Mouse (Mus musculus): ENCODE results near the gene Setd1b. TPM values are rescaled to one million over a fixed set of nuclear protein-coding genes. Genes with fewer than 3 reads are reported as not detected.

Setd1b gene
- polyA plus RNA-seq, 1 experiment: 3.9 TPM

DNA sequence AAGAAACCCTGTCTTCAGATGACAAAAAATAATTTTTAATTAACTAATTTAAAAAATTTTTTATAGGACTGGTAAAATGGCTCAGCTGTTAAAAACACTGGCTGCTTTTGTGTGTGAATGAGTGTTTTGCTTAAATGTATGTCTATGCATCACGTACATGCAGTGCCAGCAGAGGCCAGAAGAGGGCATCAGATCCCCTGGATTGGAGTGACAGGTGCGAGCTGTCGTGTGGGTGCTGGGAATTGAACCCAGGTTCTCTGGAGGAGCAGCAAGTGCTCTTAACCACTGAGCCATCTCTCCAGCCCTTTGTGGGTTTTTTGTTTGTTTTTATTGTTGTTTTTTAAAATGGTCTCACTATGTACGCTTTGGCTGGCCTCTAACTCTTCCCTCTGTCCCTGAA lies 19.8 kb upstream of the Setd1b start:
- no peak for TF ChIP-seq TAL1 (IDR thresholded peaks at IDR 0.05; ENCODE audit: low read length)
- TF ChIP-seq GATA1 (IDR thresholded peaks at IDR 0.05; ENCODE audit: low read length): no peak
- Histone ChIP-seq H3K36me3 (ENCODE audit: control insufficient read depth) (peaks cover 52% of the 10 kb centered on the region), H3K4me1 (ENCODE audit: control insufficient read depth) (peaks cover 47% of the 10 kb centered on the region), H3K4me3 (replicated peaks) (no peak overlapping the region), H3K27me3 (ENCODE audit: control insufficient read depth) (no peaks in the 10 kb centered on the region), H3K9me3 (ENCODE audit: control insufficient read depth, low read length) (peaks cover 2% of the 10 kb centered on the region; the same call in 1 of the 2 replicates)

- H3K9me3 ChIP-seq (ENCODE audit: control insufficient read depth, low read length): peaks cover 2% of the 10 kb centered on the region; the same call in 1 of the 2 replicates
- TF ChIP-seq GATA1 (IDR thresholded peaks at IDR 0.05; ENCODE audit: low read length): no peak
- H3K4me1 ChIP-seq (ENCODE audit: control insufficient read depth): peaks cover 56% of the 10 kb centered on the region
- H3K4me3 ChIP-seq (replicated peaks): no peak overlapping the region
- H3K36me3 ChIP-seq (ENCODE audit: control insufficient read depth): peaks cover 26% of the 10 kb centered on the region
- H3K27me3 ChIP-seq (ENCODE audit: control insufficient read depth): peaks cover 12% of the 10 kb centered on the region
These were observed 16.9 kb upstream of the Setd1b start for GRCm38 (mm10) chr5:123125105-123125504.

DNA sequence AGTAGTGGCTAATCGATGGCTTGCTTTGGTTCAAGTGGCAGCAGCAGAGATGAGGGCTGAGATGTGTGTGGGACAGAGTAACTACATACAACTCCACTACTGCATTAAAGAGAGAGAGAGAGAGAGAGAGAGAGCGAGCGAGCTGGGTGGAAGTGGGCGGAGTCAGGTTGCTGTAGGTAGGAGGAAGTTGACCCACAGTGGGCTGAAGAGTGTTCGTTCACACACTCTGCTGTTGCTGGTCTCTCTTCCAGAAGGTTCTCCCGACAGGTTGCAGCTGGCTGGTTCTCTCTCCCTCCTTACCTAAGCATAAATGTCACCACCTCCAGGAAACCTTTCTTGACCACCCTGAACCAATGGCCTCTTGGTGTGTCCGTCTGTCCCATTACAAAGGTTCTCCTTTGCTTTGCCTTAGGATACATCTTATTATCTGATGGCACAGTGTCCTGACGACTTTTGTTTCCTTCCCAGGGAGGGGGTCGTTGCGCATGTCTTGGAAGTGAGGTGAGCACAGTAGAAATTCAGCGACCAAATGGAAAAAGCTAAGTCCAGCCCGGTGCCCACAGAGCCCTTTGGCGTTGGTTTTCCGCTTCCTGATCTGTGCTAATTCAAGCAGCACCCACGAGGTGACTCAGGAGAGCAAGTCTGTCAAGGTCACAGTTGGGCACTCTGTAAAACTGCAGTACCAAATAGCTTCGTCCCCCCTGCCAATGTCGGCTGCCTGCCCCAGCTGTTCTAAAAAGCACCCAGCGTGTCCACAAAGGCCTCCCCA lies 16.2 kb upstream of the Setd1b start:
- TF ChIP-seq TAL1 (IDR thresholded peaks at IDR 0.05; ENCODE audit: low read length): no peak
- TF ChIP-seq GATA1 (IDR thresholded peaks at IDR 0.05; ENCODE audit: low read length): no peak
- Histone ChIP-seq H3K27me3 (ENCODE audit: control insufficient read depth) (peaks cover 15% of the 10 kb centered on the region), H3K36me3 (ENCODE audit: control insufficient read depth) (peaks cover 21% of the 10 kb centered on the region), H3K9me3 (ENCODE audit: control insufficient read depth, low read length) (peaks cover 2% of the 10 kb centered on the region; the same call in 1 of the 2 replicates), H3K4me3 (replicated peaks) (no peak overlapping the region), H3K4me1 (ENCODE audit: control insufficient read depth) (peaks cover 54% of the 10 kb centered on the region)

DNA sequence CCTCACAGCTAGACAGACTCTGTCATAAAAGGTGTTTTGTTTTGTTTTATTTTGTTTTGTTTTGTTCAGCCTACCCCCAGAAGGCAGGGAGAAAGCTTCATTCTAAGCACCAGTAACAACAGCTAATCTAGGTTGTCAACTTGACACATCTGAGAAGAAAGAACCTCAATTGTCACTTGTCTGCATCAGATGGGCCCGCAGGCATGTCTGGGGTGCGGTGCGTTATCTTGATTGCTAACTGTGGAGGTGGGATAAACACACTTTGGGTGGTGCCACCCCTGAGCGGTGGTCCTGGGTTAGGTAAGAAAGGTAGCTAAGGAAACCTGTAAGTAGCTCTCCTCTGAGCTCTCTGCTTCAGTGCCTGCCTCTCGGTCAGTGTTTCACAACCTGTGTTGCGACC lies 15.0 kb upstream of the Setd1b start:
- TF ChIP-seq TAL1 (IDR thresholded peaks at IDR 0.05; ENCODE audit: low read length) (no peak), GATA1 (IDR thresholded peaks at IDR 0.05; ENCODE audit: low read length) (no peak)
- Histone ChIP-seq H3K9me3 (ENCODE audit: control insufficient read depth, low read length) (peaks cover 2% of the 10 kb centered on the region; the same call in 1 of the 2 replicates), H3K4me1 (ENCODE audit: control insufficient read depth) (peaks cover 62% of the 10 kb centered on the region), H3K36me3 (ENCODE audit: control insufficient read depth) (peaks cover 17% of the 10 kb centered on the region), H3K27me3 (ENCODE audit: control insufficient read depth) (peaks cover 15% of the 10 kb centered on the region), H3K4me3 (replicated peaks) (no peak overlapping the region)

DNA sequence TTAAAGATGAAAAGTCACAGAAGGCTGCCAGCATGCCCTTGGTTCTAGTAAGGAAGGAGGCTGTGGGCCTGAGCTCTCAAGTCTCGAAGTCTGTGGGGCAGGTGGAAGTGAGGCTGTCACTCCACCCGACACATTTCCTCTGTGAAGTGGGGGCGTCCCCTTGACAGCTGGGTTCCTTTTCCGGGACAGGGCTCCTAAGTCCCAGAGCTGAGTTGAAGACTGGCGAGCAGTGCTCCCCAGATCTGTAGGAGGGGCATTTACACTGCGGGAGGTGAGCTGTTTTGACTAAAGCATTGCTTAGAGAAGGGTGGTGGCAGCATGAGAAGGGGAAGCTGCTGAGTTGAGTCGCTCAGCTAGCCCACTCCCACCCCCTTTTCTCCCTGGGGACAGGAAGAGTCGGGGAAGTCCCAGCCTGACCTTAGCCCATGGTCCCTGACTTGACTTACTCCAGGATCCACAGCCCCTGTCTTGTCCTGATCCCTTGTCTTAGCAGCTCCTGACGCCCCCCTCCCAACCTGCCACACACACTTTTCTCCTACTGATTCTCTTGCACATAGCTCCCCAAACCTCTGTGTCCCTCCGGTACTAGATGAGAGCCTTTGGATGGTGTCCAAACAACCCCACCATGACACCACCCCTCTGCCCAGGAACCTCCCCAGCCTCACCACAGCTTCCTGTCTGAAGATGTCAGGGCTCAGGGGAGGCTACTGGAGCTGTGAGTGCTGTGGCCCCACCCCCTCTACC lies 13.4 kb upstream of the Setd1b start:
- H3K36me3 ChIP-seq (ENCODE audit: control insufficient read depth): peaks cover 15% of the 10 kb centered on the region
- TF ChIP-seq GATA1 (IDR thresholded peaks at IDR 0.05; ENCODE audit: low read length) (no peak), TAL1 (IDR thresholded peaks at IDR 0.05; ENCODE audit: low read length) (no peak)
- peaks cover 15% of the 10 kb centered on the region for H3K27me3 ChIP-seq (ENCODE audit: control insufficient read depth)
- peaks cover 73% of the 10 kb centered on the region for H3K4me1 ChIP-seq (ENCODE audit: control insufficient read depth)
- no peaks in the 10 kb centered on the region for H3K9me3 ChIP-seq (ENCODE audit: control insufficient read depth, low read length)
- no peak overlapping the region for H3K4me3 ChIP-seq (replicated peaks)

- H3K4me3 ChIP-seq (replicated peaks): no peak overlapping the region
- H3K27me3 ChIP-seq (ENCODE audit: control insufficient read depth): peaks cover 15% of the 10 kb centered on the region
- peaks cover 78% of the 10 kb centered on the region for H3K4me1 ChIP-seq (ENCODE audit: control insufficient read depth)
- no peaks in the 10 kb centered on the region for H3K9me3 ChIP-seq (ENCODE audit: control insufficient read depth, low read length)
- no peak for TF ChIP-seq TAL1 (IDR thresholded peaks at IDR 0.05; ENCODE audit: low read length)
- no peak for TF ChIP-seq GATA1 (IDR thresholded peaks at IDR 0.05; ENCODE audit: low read length)
- H3K36me3 ChIP-seq (ENCODE audit: control insufficient read depth): peaks cover 20% of the 10 kb centered on the region
These were observed 12.7 kb upstream of the Setd1b start for GRCm38 (mm10) chr5:123129170-123129757.

DNA sequence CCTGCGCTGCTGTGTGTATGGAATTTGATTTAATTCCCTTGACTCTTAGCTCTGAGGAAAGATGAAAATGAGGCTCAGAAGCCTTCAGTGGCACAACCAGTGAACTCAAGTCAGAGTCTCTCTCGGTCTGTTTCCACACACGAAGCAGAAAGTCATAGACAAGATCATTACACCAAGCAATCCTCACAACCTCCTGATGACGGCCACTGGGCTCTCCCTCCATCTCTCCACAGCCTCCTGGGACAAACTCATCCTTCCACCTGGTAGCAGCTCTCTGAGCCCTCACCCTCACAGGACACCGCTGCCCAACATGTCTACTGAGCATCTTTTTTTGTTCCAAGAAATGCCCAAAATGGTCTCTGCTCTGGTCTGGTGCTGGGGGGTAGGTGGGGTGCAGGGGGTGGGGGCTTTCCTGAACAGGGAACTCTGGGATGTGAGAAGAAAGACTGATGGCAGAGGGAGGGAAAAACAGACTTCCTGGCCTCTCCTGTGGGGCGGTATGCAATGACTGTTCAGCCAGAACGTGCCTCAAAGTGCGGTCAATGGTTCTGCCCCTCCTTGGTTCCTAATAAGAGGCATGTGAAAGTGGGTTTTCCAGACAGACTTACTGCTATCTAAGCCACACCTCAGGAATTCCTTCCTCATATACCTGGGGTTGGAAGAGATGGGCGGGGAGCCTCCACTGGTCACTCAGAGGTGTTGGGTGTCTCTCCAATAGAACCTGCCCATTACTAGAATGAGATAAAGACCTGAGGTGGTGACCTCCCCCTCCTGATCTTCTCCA lies 11.8 kb upstream of the Setd1b start:
- H3K36me3 ChIP-seq (ENCODE audit: control insufficient read depth): peaks cover 30% of the 10 kb centered on the region
- no peak for TF ChIP-seq TAL1 (IDR thresholded peaks at IDR 0.05; ENCODE audit: low read length)
- TF ChIP-seq GATA1 (IDR thresholded peaks at IDR 0.05; ENCODE audit: low read length): no peak
- no peak overlapping the region for H3K4me3 ChIP-seq (replicated peaks)

GRCm38 (mm10) chr5:123130814-123131148 lies 11.2 kb upstream of the Setd1b start:
- H3K27me3 ChIP-seq (ENCODE audit: control insufficient read depth): peaks cover 15% of the 10 kb centered on the region
- H3K4me1 ChIP-seq (ENCODE audit: control insufficient read depth): peaks cover 79% of the 10 kb centered on the region
- H3K9me3 ChIP-seq (ENCODE audit: control insufficient read depth, low read length): no peaks in the 10 kb centered on the region
- H3K36me3 ChIP-seq (ENCODE audit: control insufficient read depth): peaks cover 36% of the 10 kb centered on the region
- no peak overlapping the region for H3K4me3 ChIP-seq (replicated peaks)
- TF ChIP-seq GATA1 (IDR thresholded peaks at IDR 0.05; ENCODE audit: low read length): no peak
- TF ChIP-seq TAL1 (IDR thresholded peaks at IDR 0.05; ENCODE audit: low read length): no peak

More for the DNA sequence above, 11.8 kb upstream of the Setd1b start:
- Histone ChIP-seq H3K4me1 (ENCODE audit: control insufficient read depth) (peaks cover 79% of the 10 kb centered on the region), H3K9me3 (ENCODE audit: control insufficient read depth, low read length) (no peaks in the 10 kb centered on the region), H3K27me3 (ENCODE audit: control insufficient read depth) (peaks cover 15% of the 10 kb centered on the region)

Measured in erythroblast, embryonic 14.5 days (primary cell).